Mouse (Mus musculus) ovary, adult 18-20 months (tissue): Measurements from ENCODE around the gene Bend3.

Experiments
- DNase-seq: peaks from one replicate; pipeline ENCODE4 v3.0.0; 2022; ENCODE audit warnings: low spot score, mixed read lengths

Bend3 gene

GRCm38 (mm10) chr10:43478751-43479435 is at the start of gene Bend3:
Gene Bend3 (plus strand): TSS chr10:43478831.
- peak; percentile 25 for DNase-seq

GRCm38 (mm10) chr10:43430606-43431005 is 48.0 kb upstream of the Bend3 start:
- DNase-seq, result no peak

- DNase-seq, result no peak
These were observed 44.3 kb upstream of the Bend3 start for GRCm38 (mm10) chr10:43434326-43434725.

GRCm38 (mm10) chr10:43435757-43436156 is 42.9 kb upstream of the Bend3 start:
- DNase-seq, result no peak

GRCm38 (mm10) chr10:43439492-43439941 is 39.1 kb upstream of the Bend3 start:
- no peak for DNase-seq

GRCm38 (mm10) chr10:43440050-43440449 is 38.6 kb upstream of the Bend3 start:
- no peak for DNase-seq

- no peak for DNase-seq
These were observed 37.5 kb upstream of the Bend3 start for GRCm38 (mm10) chr10:43440981-43441740.

- DNase-seq, result no peak
These were observed 30.0 kb upstream of the Bend3 start for GRCm38 (mm10) chr10:43448656-43449055.

GRCm38 (mm10) chr10:43451848-43452662 is 26.6 kb upstream of the Bend3 start:
- peak; percentile 54 for DNase-seq

- DNase-seq, result no peak
These were observed 26.0 kb upstream of the Bend3 start for GRCm38 (mm10) chr10:43452663-43452996.

- no peak for DNase-seq
These were observed 24.4 kb upstream of the Bend3 start for GRCm38 (mm10) chr10:43454219-43454618.

- DNase-seq, result no peak
These were observed 24.0 kb upstream of the Bend3 start for GRCm38 (mm10) chr10:43454671-43455070.

- DNase-seq, result no peak
These were observed 15.8 kb upstream of the Bend3 start for GRCm38 (mm10) chr10:43462821-43463220.

- no peak for DNase-seq
These were observed 15.4 kb upstream of the Bend3 start for GRCm38 (mm10) chr10:43463227-43463626.

- DNase-seq, result no peak
These were observed 12.4 kb upstream of the Bend3 start for GRCm38 (mm10) chr10:43466223-43466622.

GRCm38 (mm10) chr10:43467659-43468058 is 11.0 kb upstream of the Bend3 start:
- no peak for DNase-seq

- no peak for DNase-seq
These were observed 10.3 kb upstream of the Bend3 start for GRCm38 (mm10) chr10:43468293-43468692.

GRCm38 (mm10) chr10:43475376-43475775 is 3.3 kb upstream of the Bend3 start:
- DNase-seq, result no peak

- no peak for DNase-seq
These were observed 1.2 kb upstream of the Bend3 start for GRCm38 (mm10) chr10:43477459-43477858.

- DNase-seq, result peak; percentile 38
These were observed 558 bp upstream of the Bend3 start for GRCm38 (mm10) chr10:43477865-43478681.

- peak; percentile 81 for DNase-seq
These were observed 966 bp downstream of the Bend3 start for GRCm38 (mm10) chr10:43479436-43480157.
